Mouse (Mus musculus) limb, embryonic 15.5 days (tissue): ENCODE results near the gene Soga1. TPM values are rescaled to one million over a fixed set of nuclear protein-coding genes. Genes with fewer than 3 reads are reported as not detected.
A peak's percentile ranks its signal among the peaks of the same experiment; 100 is the strongest.

Source experiments
- ATAC-seq: fragments of 200-750 bp; cut with Nextera tagmentation; 2 replicates; pipeline ENCODE4 v1.8.0; 2017; ENCODE audit warnings: low read depth, moderate TSS enrichment; ENCODE audit not compliant: insufficient number of reproducible peaks, low FRiP score, low TSS enrichment
- H3K27ac ChIP-seq: fragments of 300-500 bp; sonication (generic); 2 replicates; pipeline ENCODE4 v1.5.1; 2015; ENCODE audit warnings: moderate library complexity, mild to moderate bottlenecking, inconsistent platforms
- H3K27me3 ChIP-seq: fragments of 300-500 bp; sonication (generic); 2 replicates; pipeline ENCODE4 v1.6.1; 2015; ENCODE audit warnings: inconsistent platforms
- H3K36me3 ChIP-seq: fragments of 300-500 bp; sonication (generic); 2 replicates; pipeline ENCODE4 v1.6.1; 2015; ENCODE audit warnings: inconsistent platforms
- H3K4me1 ChIP-seq: fragments of 300-500 bp; sonication (generic); 2 replicates; pipeline ENCODE4 v1.6.1; 2015; ENCODE audit warnings: inconsistent platforms
- H3K4me2 ChIP-seq: fragments of 300-500 bp; sonication (generic); 2 replicates; pipeline ENCODE4 v1.6.1; 2015; ENCODE audit warnings: mild to moderate bottlenecking, inconsistent platforms
- H3K4me3 ChIP-seq: fragments of 300-500 bp; sonication (generic); 2 replicates; pipeline ENCODE4 v1.5.1; 2015; ENCODE audit warnings: mild to moderate bottlenecking, inconsistent platforms
- H3K9ac ChIP-seq: fragments of 300-500 bp; sonication (generic); 2 replicates; pipeline ENCODE4 v1.6.1; 2015; ENCODE audit warnings: inconsistent platforms
- H3K9me3 ChIP-seq: fragments of 300-500 bp; sonication (generic); 2 replicates; pipeline ENCODE4 v1.6.1; 2016; ENCODE audit warnings: inconsistent platforms
- WGBS: fragments of 180-500 bp; shearing (Covaris S2); methylation state at CpG from one replicate; pipeline ENCODE4 v1.1.7; 2015; 5-methylcytosine and 5-hydroxymethylcytosine counted together
- polyA plus RNA-seq: library from polyadenylated mRNA; unstranded; fragments of >200 nt; fragmentation: Nextera tagmentation; extraction: Ambion mirVana; gene quantifications from 2 replicates; pipeline ENCODE4 v1.2.1, GENCODE M21; 2015

Soga1 gene
- polyA plus RNA-seq, 1 experiment from 2014 or later: 2.9 TPM

- ATAC-seq: no peak
- peak overlapping the region; percentile 18; the same call in 1 of the 2 replicates for H3K9ac ChIP-seq
- H3K4me1 ChIP-seq: peaks cover 91% of the 10 kb centered on the region
- no peak overlapping the region for H3K4me3 ChIP-seq
- H3K36me3 ChIP-seq: peaks cover 11% of the 10 kb centered on the region; the same call in 1 of the 2 replicates
- WGBS: 33% methylated on average over 9 of the region's 9 CpGs
- H3K27me3 ChIP-seq: no peaks in the 10 kb centered on the region
- H3K4me2 ChIP-seq: no peak overlapping the region; the same call in 1 of the 2 replicates
- H3K9me3 ChIP-seq: no peaks in the 10 kb centered on the region
- peak overlapping the region; percentile 81 for H3K27ac ChIP-seq
Observed at GRCm38 (mm10) chr2:157070365-157070764, 8.7 kb downstream of the Soga1 start.

DNA sequence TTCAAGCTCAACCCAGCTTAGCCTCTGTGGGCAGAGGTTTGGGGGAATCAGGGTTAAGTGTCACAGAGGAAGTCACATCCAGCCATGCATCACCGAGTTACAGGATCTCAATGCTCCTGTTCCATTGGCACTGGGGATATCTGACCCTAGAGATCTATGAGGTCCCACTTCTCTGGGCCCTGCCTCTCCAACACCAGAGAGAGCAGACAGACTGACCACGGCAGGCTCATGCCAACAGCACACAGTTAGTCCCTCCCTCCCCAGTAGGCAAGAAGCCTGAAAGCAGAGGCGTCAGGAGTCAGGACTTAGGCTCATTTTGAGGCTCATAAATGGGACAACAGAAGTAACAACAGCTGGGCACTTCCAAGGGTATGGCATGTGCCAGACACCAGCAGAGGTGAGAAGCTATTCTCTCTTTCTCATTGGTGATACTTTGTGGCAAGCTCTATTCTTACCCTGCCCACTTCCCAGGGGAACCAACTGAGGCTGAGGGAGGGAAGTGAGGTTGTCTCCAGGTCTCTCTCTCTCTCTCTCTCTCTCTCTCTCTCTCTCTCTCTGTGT lies 9.2 kb downstream of the Soga1 start:
- H3K9ac ChIP-seq: no peak overlapping the region
- no peak overlapping the region for H3K4me2 ChIP-seq
- H3K36me3 ChIP-seq: peaks cover 11% of the 10 kb centered on the region; the same call in 1 of the 2 replicates
- no peak for ATAC-seq
- H3K4me3 ChIP-seq: no peak overlapping the region; the same call in 1 of the 2 replicates
- H3K27ac ChIP-seq: peak overlapping the region; percentile 81
- H3K9me3 ChIP-seq: no peaks in the 10 kb centered on the region
- WGBS: 34% methylated on average over 3 of the region's 3 CpGs
- H3K4me1 ChIP-seq: peaks cover 91% of the 10 kb centered on the region
- no peaks in the 10 kb centered on the region for H3K27me3 ChIP-seq

DNA sequence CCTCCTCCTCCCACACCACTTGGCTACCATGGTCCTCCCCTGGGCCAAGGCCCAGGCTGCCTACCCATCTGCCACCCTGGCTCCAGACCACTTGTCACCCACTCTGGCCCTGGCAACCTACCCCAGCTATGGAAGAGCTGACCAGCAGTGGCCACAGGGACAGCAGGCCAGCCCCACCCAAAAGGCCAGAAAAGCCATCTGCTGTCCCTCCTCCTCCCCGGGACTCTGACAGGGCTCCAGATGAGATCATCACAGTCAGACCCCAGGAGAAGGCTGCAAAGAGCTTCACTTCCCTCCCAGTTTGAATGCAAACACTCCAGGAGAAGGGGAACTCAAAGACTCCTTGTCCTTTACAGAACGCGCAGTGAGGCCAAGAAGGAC lies 9.7 kb downstream of the Soga1 start:
- Histone ChIP-seq H3K4me3 (no peak overlapping the region; the same call in 1 of the 2 replicates), H3K27ac (peak overlapping the region; percentile 81), H3K36me3 (peaks cover 11% of the 10 kb centered on the region; the same call in 1 of the 2 replicates), H3K4me1 (peaks cover 91% of the 10 kb centered on the region), H3K9me3 (no peaks in the 10 kb centered on the region), H3K4me2 (0 out of 2 replicates have a peak overlapping the region, but pooled peaks have one; percentile 14), H3K9ac (no peak overlapping the region), H3K27me3 (no peaks in the 10 kb centered on the region)
- no peak for ATAC-seq
- 50% methylated on average over 3 of the region's 3 CpGs for WGBS

- Histone ChIP-seq H3K4me2 (0 out of 2 replicates have a peak overlapping the region, but pooled peaks have one; percentile 14), H3K27me3 (no peaks in the 10 kb centered on the region), H3K9me3 (no peaks in the 10 kb centered on the region), H3K36me3 (peaks cover 10% of the 10 kb centered on the region; the same call in 1 of the 2 replicates), H3K27ac (peak overlapping the region; percentile 81), H3K9ac (no peak overlapping the region), H3K4me1 (peaks cover 91% of the 10 kb centered on the region), H3K4me3 (no peak overlapping the region)
- 62% methylated on average over 14 of the region's 14 CpGs for whole genome bisulfite sequencing
- no peak for ATAC-seq
Observed at GRCm38 (mm10) chr2:157068701-157069354, 10.2 kb downstream of the Soga1 start.

- Histone ChIP-seq H3K4me3 (no peak overlapping the region), H3K9me3 (no peaks in the 10 kb centered on the region), H3K27me3 (no peaks in the 10 kb centered on the region), H3K36me3 (no peaks in the 10 kb centered on the region), H3K4me1 (peaks cover 87% of the 10 kb centered on the region), H3K4me2 (no peak overlapping the region), H3K27ac (no peak overlapping the region), H3K9ac (no peak overlapping the region)
- 84% methylated on average over 7 of the region's 7 CpGs for WGBS
- no peak for ATAC-seq
Observed at GRCm38 (mm10) chr2:157066731-157067430, 12.2 kb downstream of the Soga1 start.

GRCm38 (mm10) chr2:157065879-157066226 lies 13.2 kb downstream of the Soga1 start:
- H3K36me3 ChIP-seq: no peaks in the 10 kb centered on the region
- H3K9ac ChIP-seq: no peak overlapping the region
- H3K27ac ChIP-seq: peak overlapping the region; percentile 61; the same call in 1 of the 2 replicates
- H3K9me3 ChIP-seq: no peaks in the 10 kb centered on the region
- no peak overlapping the region for H3K4me2 ChIP-seq
- H3K4me3 ChIP-seq: no peak overlapping the region
- H3K4me1 ChIP-seq: peaks cover 77% of the 10 kb centered on the region
- H3K27me3 ChIP-seq: no peaks in the 10 kb centered on the region
- ATAC-seq: no peak
- 55% methylated on average over 7 of the region's 7 CpGs for WGBS

DNA sequence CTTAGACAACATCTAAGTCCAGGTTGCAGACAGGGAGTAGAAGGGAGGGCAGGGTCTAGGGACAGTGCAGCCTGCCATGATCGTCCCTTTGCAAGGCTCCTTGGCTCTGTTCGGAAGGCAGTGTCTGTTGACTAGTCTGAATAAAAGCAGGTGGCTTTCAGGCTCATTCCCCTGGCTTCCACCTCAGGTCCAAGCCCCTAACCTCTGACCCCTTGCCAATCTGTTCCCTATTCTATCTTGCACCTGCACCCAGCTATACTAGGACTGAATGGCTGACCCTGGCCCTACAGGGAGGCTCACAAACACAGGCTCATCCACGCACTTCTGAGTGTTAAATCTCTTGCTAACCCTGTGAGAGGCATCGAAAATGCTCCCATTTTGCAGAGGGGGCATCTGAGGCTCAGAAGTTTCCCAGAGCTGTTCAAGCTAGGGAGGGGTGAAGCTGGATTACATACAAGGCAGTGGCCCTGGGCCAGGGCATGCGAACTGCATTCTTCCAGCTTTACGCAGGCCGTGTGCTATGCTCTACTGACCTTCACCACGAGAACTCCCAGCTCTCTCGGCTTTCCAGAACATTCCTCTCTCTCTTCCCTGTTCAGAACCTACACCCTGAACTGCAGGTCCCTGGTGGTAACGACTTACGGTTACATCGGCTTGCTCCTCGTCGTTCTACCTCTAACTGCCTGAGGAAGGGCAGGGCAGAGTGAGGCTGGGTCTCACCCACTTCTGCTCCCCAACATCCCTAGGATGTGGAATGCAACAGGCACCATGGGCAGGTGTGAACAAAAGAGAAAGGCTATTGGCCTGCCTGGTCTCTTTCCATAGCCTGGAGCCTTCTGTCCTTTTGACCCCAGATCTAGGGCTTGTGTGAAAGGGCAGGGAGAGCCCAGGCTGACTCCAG lies 13.8 kb downstream of the Soga1 start:
- H3K4me1 ChIP-seq: peaks cover 72% of the 10 kb centered on the region
- H3K4me2 ChIP-seq: no peak overlapping the region
- peak overlapping the region; percentile 61; the same call in 1 of the 2 replicates for H3K27ac ChIP-seq
- H3K27me3 ChIP-seq: no peaks in the 10 kb centered on the region
- H3K9me3 ChIP-seq: no peaks in the 10 kb centered on the region
- H3K36me3 ChIP-seq: peaks cover 2% of the 10 kb centered on the region; the same call in 1 of the 2 replicates
- no peak overlapping the region for H3K9ac ChIP-seq
- H3K4me3 ChIP-seq: no peak overlapping the region
- ATAC-seq: no peak
- 71% methylated on average over 14 of the region's 14 CpGs for WGBS

DNA sequence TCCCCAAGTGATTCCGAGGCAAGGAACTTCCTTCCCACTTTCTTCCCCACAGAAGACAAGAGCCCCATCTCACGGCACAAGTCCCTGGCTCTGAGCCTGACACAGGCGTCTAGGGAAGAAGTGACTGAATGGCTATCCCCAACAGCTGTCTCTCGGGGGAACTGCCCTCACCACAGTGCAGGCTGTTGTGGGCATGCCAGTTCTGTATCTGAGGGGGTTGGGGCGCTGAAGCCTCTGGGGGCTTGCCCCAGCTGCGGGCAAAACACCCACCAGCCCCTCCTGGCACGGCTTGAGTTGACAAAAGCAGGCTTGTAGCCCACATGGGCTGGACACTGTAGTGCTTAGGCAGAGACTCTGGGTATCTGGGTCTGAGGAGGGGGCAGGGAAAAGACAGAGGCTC lies 14.9 kb downstream of the Soga1 start:
- no peaks in the 10 kb centered on the region for H3K9me3 ChIP-seq
- 54% methylated on average over 7 of the region's 7 CpGs for WGBS
- no peak overlapping the region for H3K4me3 ChIP-seq
- H3K27ac ChIP-seq: no peak overlapping the region; the same call in 1 of the 2 replicates
- peaks cover 71% of the 10 kb centered on the region for H3K4me1 ChIP-seq
- no peak for ATAC-seq
- peaks cover 13% of the 10 kb centered on the region for H3K36me3 ChIP-seq
- no peak overlapping the region for H3K4me2 ChIP-seq
- no peak overlapping the region for H3K9ac ChIP-seq
- H3K27me3 ChIP-seq: no peaks in the 10 kb centered on the region

- ATAC-seq: no peak
- H3K27ac ChIP-seq: 0 out of 2 replicates have a peak overlapping the region, but pooled peaks have one; percentile 43
- 54% methylated on average over 4 of the region's 4 CpGs for WGBS
Observed at GRCm38 (mm10) chr2:157063241-157063700, 15.8 kb downstream of the Soga1 start.

DNA sequence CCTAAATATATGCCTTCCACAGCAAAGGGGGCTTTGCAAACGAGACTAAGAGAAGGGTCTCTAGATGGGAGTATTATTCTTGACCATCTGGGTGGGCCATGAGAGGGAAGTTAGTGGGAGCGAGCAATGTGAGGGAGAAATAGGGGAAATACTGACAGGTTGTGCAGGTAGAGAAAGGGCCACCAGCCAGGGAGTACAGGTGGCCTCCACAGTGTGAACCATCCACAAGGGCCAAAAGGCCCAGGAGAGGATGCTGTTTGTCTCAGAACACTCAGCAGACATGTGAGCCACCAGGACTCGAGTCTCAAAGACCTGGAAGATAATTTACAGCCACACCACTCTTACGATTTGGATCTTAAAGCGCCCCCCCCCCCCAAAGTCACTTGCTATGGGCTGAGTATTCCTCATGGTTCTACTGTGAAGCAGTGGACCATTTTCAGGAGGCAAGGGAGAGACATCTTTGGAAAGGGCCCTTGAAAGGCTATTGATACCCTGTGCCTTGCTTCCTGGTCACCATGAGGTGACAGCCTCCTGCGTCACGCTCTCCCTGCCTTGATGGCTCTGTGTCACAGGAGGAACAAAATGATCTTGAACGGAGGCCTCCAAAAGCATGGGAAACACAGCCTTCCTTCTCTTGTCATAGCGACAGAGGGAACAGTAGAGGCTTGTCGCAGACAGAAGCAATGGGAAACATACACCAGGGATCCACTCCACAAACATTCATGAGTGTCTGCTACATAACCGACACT lies 18.3 kb downstream of the Soga1 start:
- Histone ChIP-seq H3K27me3 (no peaks in the 10 kb centered on the region), H3K4me3 (no peak overlapping the region), H3K27ac (no peak overlapping the region), H3K4me1 (peaks cover 70% of the 10 kb centered on the region), H3K4me2 (no peak overlapping the region), H3K36me3 (peaks cover 27% of the 10 kb centered on the region), H3K9ac (no peak overlapping the region), H3K9me3 (no peaks in the 10 kb centered on the region)
- no peak for ATAC-seq
- 81% methylated on average over 11 of the region's 11 CpGs for WGBS

More at GRCm38 (mm10) chr2:157063241-157063700, 15.8 kb downstream of the Soga1 start:
- no peak overlapping the region for H3K9ac ChIP-seq
- peaks cover 73% of the 10 kb centered on the region for H3K4me1 ChIP-seq
- no peaks in the 10 kb centered on the region for H3K9me3 ChIP-seq
- H3K4me3 ChIP-seq: no peak overlapping the region
- H3K27me3 ChIP-seq: no peaks in the 10 kb centered on the region
- H3K36me3 ChIP-seq: peaks cover 13% of the 10 kb centered on the region
- no peak overlapping the region for H3K4me2 ChIP-seq

DNA sequence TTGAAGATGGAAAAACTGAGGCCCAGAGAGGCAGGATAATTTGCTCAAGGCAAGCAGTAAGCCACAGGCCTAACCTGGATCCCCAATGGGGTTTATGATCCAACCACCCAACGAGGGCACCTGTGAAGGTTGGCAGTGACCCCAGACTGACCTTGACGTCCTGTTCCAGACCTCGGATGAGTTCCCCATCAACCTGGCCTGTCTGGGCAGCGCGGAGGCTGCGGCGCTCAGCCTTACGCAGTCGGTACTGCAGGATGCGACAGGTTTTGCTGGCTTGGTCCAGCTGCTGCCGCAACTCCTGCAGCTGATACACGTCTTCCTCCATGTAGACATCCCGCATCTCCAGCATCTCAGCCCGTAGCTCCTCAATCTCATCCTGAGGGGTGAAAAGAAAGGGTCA lies 19.0 kb downstream of the Soga1 start:
- Histone ChIP-seq H3K27me3 (no peaks in the 10 kb centered on the region), H3K9me3 (no peaks in the 10 kb centered on the region), H3K4me2 (no peak overlapping the region), H3K4me3 (no peak overlapping the region), H3K4me1 (peaks cover 70% of the 10 kb centered on the region), H3K36me3 (peaks cover 27% of the 10 kb centered on the region), H3K9ac (no peak overlapping the region), H3K27ac (no peak overlapping the region)
- no peak for ATAC-seq
- 93% methylated on average over 14 of the region's 14 CpGs for WGBS
